Mouse (Mus musculus): Measurements from ENCODE around the gene Tmem131l. TPM values are rescaled to one million over a fixed set of nuclear protein-coding genes. Genes with fewer than 3 reads are reported as not detected.

Tmem131l gene
- polyA plus RNA-seq, 1 experiment from 2014 or later, result 71.4 TPM

GRCm38 (mm10) chr3:83962571-83962970, 77.4 kb downstream of the Tmem131l start:
- Histone ChIP-seq H3K27ac (ENCODE audit: low read depth, low read length) (no peak overlapping the region), H3K36me3 (ENCODE audit: control insufficient read depth, insufficient read depth, low read length) (peaks cover 10% of the 10 kb centered on the region), H3K9me3 (ENCODE audit: control insufficient read depth, low read length) (no peaks in the 10 kb centered on the region), H3K4me1 (ENCODE audit: control insufficient read depth, insufficient read depth, low read length) (0 out of 2 replicates have a peak, but pooled peaks cover 2% of the 10 kb centered on the region), H3K4me2 (ENCODE audit: low read depth, low read length) (no peak overlapping the region), H3K4me3 (ENCODE audit: low read depth, low read length) (no peak overlapping the region), H3K27me3 (ENCODE audit: control insufficient read depth, insufficient read depth, low read length) (no peaks in the 10 kb centered on the region), H3K9ac (replicated peaks; ENCODE audit: low read depth, low read length) (no peak overlapping the region)
- no peak for ATAC-seq (ENCODE audit: low read depth)
- 72% methylated on average over 3 of the region's 3 CpGs for WGBS

GRCm38 (mm10) chr3:83962076-83962475, 77.9 kb downstream of the Tmem131l start:
- Histone ChIP-seq H3K4me3 (ENCODE audit: low read depth, low read length) (no peak overlapping the region), H3K4me2 (ENCODE audit: low read depth, low read length) (no peak overlapping the region), H3K9me3 (ENCODE audit: control insufficient read depth, low read length) (no peaks in the 10 kb centered on the region), H3K4me1 (ENCODE audit: control insufficient read depth, insufficient read depth, low read length) (0 out of 2 replicates have a peak, but pooled peaks cover 2% of the 10 kb centered on the region), H3K27ac (ENCODE audit: low read depth, low read length) (no peak overlapping the region), H3K36me3 (ENCODE audit: control insufficient read depth, insufficient read depth, low read length) (peaks cover 10% of the 10 kb centered on the region), H3K27me3 (ENCODE audit: control insufficient read depth, insufficient read depth, low read length) (no peaks in the 10 kb centered on the region), H3K9ac (replicated peaks; ENCODE audit: low read depth, low read length) (no peak overlapping the region)
- WGBS, result 91% methylated on average over 7 of the region's 7 CpGs
- ATAC-seq (ENCODE audit: low read depth), result no peak

GRCm38 (mm10) chr3:83958951-83959681, 80.9 kb downstream of the Tmem131l start:
- ATAC-seq (ENCODE audit: low read depth), result no peak
- H3K4me1 ChIP-seq (ENCODE audit: control insufficient read depth, insufficient read depth, low read length), result no peaks in the 10 kb centered on the region
- H3K9ac ChIP-seq (replicated peaks; ENCODE audit: low read depth, low read length), result no peak overlapping the region
- H3K4me2 ChIP-seq (ENCODE audit: low read depth, low read length), result no peak overlapping the region
- H3K4me3 ChIP-seq (ENCODE audit: low read depth, low read length), result no peak overlapping the region
- H3K27me3 ChIP-seq (ENCODE audit: control insufficient read depth, insufficient read depth, low read length), result no peaks in the 10 kb centered on the region
- 92% methylated on average over 7 of the region's 7 CpGs for WGBS
- peaks cover 10% of the 10 kb centered on the region for H3K36me3 ChIP-seq (ENCODE audit: control insufficient read depth, insufficient read depth, low read length)
- H3K27ac ChIP-seq (ENCODE audit: low read depth, low read length), result no peak overlapping the region
- H3K9me3 ChIP-seq (ENCODE audit: control insufficient read depth, low read length), result no peaks in the 10 kb centered on the region

GRCm38 (mm10) chr3:83953879-83954278, 86.1 kb downstream of the Tmem131l start:
- no peak overlapping the region for H3K27ac ChIP-seq (ENCODE audit: low read depth, low read length)
- H3K4me3 ChIP-seq (ENCODE audit: low read depth, low read length), result no peak overlapping the region
- no peak overlapping the region for H3K4me2 ChIP-seq (ENCODE audit: low read depth, low read length)
- no peaks in the 10 kb centered on the region for H3K9me3 ChIP-seq (ENCODE audit: control insufficient read depth, low read length)
- no peaks in the 10 kb centered on the region for H3K4me1 ChIP-seq (ENCODE audit: control insufficient read depth, insufficient read depth, low read length)
- WGBS, result 93% methylated on average over 8 of the region's 8 CpGs
- peaks cover 6% of the 10 kb centered on the region; the same call in 1 of the 2 replicates for H3K36me3 ChIP-seq (ENCODE audit: control insufficient read depth, insufficient read depth, low read length)
- H3K27me3 ChIP-seq (ENCODE audit: control insufficient read depth, insufficient read depth, low read length), result no peaks in the 10 kb centered on the region
- no peak overlapping the region for H3K9ac ChIP-seq (replicated peaks; ENCODE audit: low read depth, low read length)
- ATAC-seq (ENCODE audit: low read depth), result no peak

GRCm38 (mm10) chr3:83948801-83949200, 91.2 kb downstream of the Tmem131l start:
- no peak for ATAC-seq (ENCODE audit: low read depth)
- H3K36me3 ChIP-seq (ENCODE audit: control insufficient read depth, insufficient read depth, low read length), result 0 out of 2 replicates have a peak, but pooled peaks cover 3% of the 10 kb centered on the region
- no peaks in the 10 kb centered on the region for H3K9me3 ChIP-seq (ENCODE audit: control insufficient read depth, low read length)
- no peak overlapping the region for H3K4me3 ChIP-seq (ENCODE audit: low read depth, low read length)
- 56% methylated on average over 4 of the region's 4 CpGs for WGBS
- no peak overlapping the region for H3K27ac ChIP-seq (ENCODE audit: low read depth, low read length)
- H3K4me1 ChIP-seq (ENCODE audit: control insufficient read depth, insufficient read depth, low read length), result no peaks in the 10 kb centered on the region
- no peaks in the 10 kb centered on the region for H3K27me3 ChIP-seq (ENCODE audit: control insufficient read depth, insufficient read depth, low read length)
- no peak overlapping the region for H3K4me2 ChIP-seq (ENCODE audit: low read depth, low read length)
- no peak overlapping the region for H3K9ac ChIP-seq (replicated peaks; ENCODE audit: low read depth, low read length)

GRCm38 (mm10) chr3:83947476-83948245, 92.3 kb downstream of the Tmem131l start:
- H3K9me3 ChIP-seq (ENCODE audit: control insufficient read depth, low read length), result no peaks in the 10 kb centered on the region
- H3K4me1 ChIP-seq (ENCODE audit: control insufficient read depth, insufficient read depth, low read length), result no peaks in the 10 kb centered on the region
- 56% methylated on average over 8 of the region's 8 CpGs for WGBS
- no peak for ATAC-seq (ENCODE audit: low read depth)
- H3K27ac ChIP-seq (ENCODE audit: low read depth, low read length), result no peak overlapping the region
- no peak overlapping the region for H3K9ac ChIP-seq (replicated peaks; ENCODE audit: low read depth, low read length)
- H3K4me3 ChIP-seq (ENCODE audit: low read depth, low read length), result no peak overlapping the region
- H3K27me3 ChIP-seq (ENCODE audit: control insufficient read depth, insufficient read depth, low read length), result no peaks in the 10 kb centered on the region
- H3K4me2 ChIP-seq (ENCODE audit: low read depth, low read length), result no peak overlapping the region
- 0 out of 2 replicates have a peak, but pooled peaks cover 3% of the 10 kb centered on the region for H3K36me3 ChIP-seq (ENCODE audit: control insufficient read depth, insufficient read depth, low read length)

GRCm38 (mm10) chr3:83946848-83947247, 93.1 kb downstream of the Tmem131l start:
- no peaks in the 10 kb centered on the region for H3K27me3 ChIP-seq (ENCODE audit: control insufficient read depth, insufficient read depth, low read length)
- H3K9ac ChIP-seq (replicated peaks; ENCODE audit: low read depth, low read length), result no peak overlapping the region
- H3K27ac ChIP-seq (ENCODE audit: low read depth, low read length), result no peak overlapping the region
- no peak for ATAC-seq (ENCODE audit: low read depth)
- H3K4me1 ChIP-seq (ENCODE audit: control insufficient read depth, insufficient read depth, low read length), result no peaks in the 10 kb centered on the region
- H3K9me3 ChIP-seq (ENCODE audit: control insufficient read depth, low read length), result no peaks in the 10 kb centered on the region
- H3K4me2 ChIP-seq (ENCODE audit: low read depth, low read length), result no peak overlapping the region
- H3K36me3 ChIP-seq (ENCODE audit: control insufficient read depth, insufficient read depth, low read length), result peaks cover 6% of the 10 kb centered on the region; the same call in 1 of the 2 replicates
- WGBS, result 75% methylated on average over 1 of the region's 1 CpGs
- H3K4me3 ChIP-seq (ENCODE audit: low read depth, low read length), result no peak overlapping the region

- H3K9me3 ChIP-seq (ENCODE audit: control insufficient read depth, low read length), result no peaks in the 10 kb centered on the region
- H3K36me3 ChIP-seq (ENCODE audit: control insufficient read depth, insufficient read depth, low read length), result peaks cover 12% of the 10 kb centered on the region; the same call in 1 of the 2 replicates
- no peaks in the 10 kb centered on the region for H3K27me3 ChIP-seq (ENCODE audit: control insufficient read depth, insufficient read depth, low read length)
- no peak for ATAC-seq (ENCODE audit: low read depth)
- WGBS, result 89% methylated on average over 2 of the region's 2 CpGs
- no peak overlapping the region for H3K4me3 ChIP-seq (ENCODE audit: low read depth, low read length)
- H3K27ac ChIP-seq (ENCODE audit: low read depth, low read length), result no peak overlapping the region
- no peaks in the 10 kb centered on the region for H3K4me1 ChIP-seq (ENCODE audit: control insufficient read depth, insufficient read depth, low read length)
- no peak overlapping the region for H3K9ac ChIP-seq (replicated peaks; ENCODE audit: low read depth, low read length)
- H3K4me2 ChIP-seq (ENCODE audit: low read depth, low read length), result no peak overlapping the region
Observed at GRCm38 (mm10) chr3:83943691-83944090, 96.3 kb downstream of the Tmem131l start.

GRCm38 (mm10) chr3:83943212-83943611, 96.8 kb downstream of the Tmem131l start:
- H3K9ac ChIP-seq (replicated peaks; ENCODE audit: low read depth, low read length), result no peak overlapping the region
- no peaks in the 10 kb centered on the region for H3K9me3 ChIP-seq (ENCODE audit: control insufficient read depth, low read length)
- H3K4me2 ChIP-seq (ENCODE audit: low read depth, low read length), result no peak overlapping the region
- ATAC-seq (ENCODE audit: low read depth), result no peak
- H3K27ac ChIP-seq (ENCODE audit: low read depth, low read length), result no peak overlapping the region
- H3K4me1 ChIP-seq (ENCODE audit: control insufficient read depth, insufficient read depth, low read length), result no peaks in the 10 kb centered on the region
- 93% methylated on average over 4 of the region's 4 CpGs for WGBS
- H3K36me3 ChIP-seq (ENCODE audit: control insufficient read depth, insufficient read depth, low read length), result peaks cover 15% of the 10 kb centered on the region; the same call in 1 of the 2 replicates
- H3K27me3 ChIP-seq (ENCODE audit: control insufficient read depth, insufficient read depth, low read length), result no peaks in the 10 kb centered on the region
- H3K4me3 ChIP-seq (ENCODE audit: low read depth, low read length), result no peak overlapping the region

Measured in neural tube, embryonic 14.5 days (tissue).